Mouse (Mus musculus) spleen, adult 2 months (tissue): Measurements from ENCODE around the gene Tomm70a.

Experiments used
- CTCF ChIP-seq: fragments of 200-500 bp; IDR thresholded peaks from 2 replicates; pipeline ENCODE4 v1.5.1; 2011; ENCODE audit warnings: mild to moderate bottlenecking, inconsistent platforms; ENCODE audit not compliant: insufficient read depth, insufficient read length, insufficient replicate concordance; ENCODE audit errors: extremely low read depth
- POLR2A ChIP-seq: fragments of 200-500 bp; IDR thresholded peaks from 2 replicates; pipeline ENCODE4 v1.6.1; 2011; ENCODE audit warnings: low read depth, low read length, inconsistent platforms

- TF ChIP-seq CTCF (no peak), POLR2A (no peak)
Measured at GRCm38 (mm10) chr16:57101174-57101573, 20.3 kb upstream of the Tomm70a start.
